Mouse (Mus musculus): ENCODE data around the gene Ccnyl1.

GRCm38 (mm10) chr1:64721034-64721587, 30.9 kb downstream of the Ccnyl1 start:
- TF ChIP-seq POLR2A (IDR thresholded peaks at IDR 0.05; ENCODE audit: borderline replicate concordance, extremely low read depth, insufficient read depth, insufficient read length, poor library complexity, severe bottlenecking) (no peak), CTCF (IDR thresholded peaks at IDR 0.05; ENCODE audit: borderline replicate concordance, extremely low read depth, insufficient read depth, insufficient read length) (no peak)

Data from brain, embryonic 14.5 days (tissue).